Mouse (Mus musculus): ENCODE results near the gene S100a3.

S100a3 gene

DNA sequence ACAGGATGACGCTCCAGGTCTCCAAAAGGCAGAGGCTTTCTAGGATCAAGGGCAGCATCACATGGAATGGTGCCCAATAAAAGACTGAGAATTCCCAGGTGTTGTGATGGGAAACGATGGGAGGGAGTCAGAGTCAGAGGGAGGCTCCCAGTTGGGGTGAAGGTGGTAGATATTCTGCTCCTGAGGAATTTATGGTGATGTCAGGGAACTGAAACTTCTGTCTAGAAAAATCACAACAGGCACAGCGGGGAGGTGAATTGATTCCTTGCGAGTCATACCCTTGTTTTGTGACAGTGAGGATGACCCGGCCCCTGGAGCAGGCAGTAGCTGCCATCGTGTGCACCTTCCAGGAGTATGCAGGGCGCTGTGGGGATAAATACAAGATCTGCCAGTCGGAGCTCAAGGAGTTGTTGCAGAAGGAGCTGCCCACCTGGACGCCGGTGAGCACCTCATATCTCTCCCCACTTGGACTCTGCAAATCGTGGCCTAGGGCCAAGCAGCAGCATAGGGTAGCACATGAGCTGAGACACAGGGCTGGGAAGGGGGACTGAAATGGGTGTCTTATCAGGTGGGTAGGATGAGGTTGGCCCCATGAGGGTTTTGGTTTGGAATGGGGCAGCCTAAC lies 41.2 kb downstream of the S100a3 start, which contains the start of gene Gm42674:
Gene Gm42674, plus strand, starts transcription at position 419 of the 625 bp plus-strand sequence.
- DNase-seq (ENCODE audit: low spot score in 2 of 2): peak in 1 of 2 experiments; percentile 9

DNA sequence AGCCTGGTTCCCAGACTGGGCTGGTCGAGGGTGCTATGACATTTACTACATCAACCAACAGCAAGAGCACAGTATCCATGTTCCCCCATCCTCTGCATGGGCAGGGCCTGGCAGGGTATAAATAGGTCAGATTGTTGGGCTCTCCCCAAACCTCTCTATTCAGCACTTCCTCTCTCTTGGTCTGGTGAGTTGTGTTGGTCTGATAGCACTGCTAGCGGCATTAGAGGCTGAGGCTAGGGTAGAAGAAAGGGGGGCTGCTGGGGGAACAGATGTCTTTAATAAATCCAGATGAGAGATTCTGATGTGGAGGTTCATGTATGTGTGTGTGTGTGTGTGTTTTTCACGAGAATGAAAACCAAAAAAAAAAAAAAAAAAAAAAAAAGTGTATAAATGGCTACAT lies 43.2 kb downstream of the S100a3 start, which contains the start of gene S100a4:
Gene S100a4, plus strand, starts transcription at position 149 of the 400 bp plus-strand sequence.
- DNase-seq (ENCODE audit: low spot score in 2 of 2): peak in 1 of 2 experiments; percentile 9

DNA sequence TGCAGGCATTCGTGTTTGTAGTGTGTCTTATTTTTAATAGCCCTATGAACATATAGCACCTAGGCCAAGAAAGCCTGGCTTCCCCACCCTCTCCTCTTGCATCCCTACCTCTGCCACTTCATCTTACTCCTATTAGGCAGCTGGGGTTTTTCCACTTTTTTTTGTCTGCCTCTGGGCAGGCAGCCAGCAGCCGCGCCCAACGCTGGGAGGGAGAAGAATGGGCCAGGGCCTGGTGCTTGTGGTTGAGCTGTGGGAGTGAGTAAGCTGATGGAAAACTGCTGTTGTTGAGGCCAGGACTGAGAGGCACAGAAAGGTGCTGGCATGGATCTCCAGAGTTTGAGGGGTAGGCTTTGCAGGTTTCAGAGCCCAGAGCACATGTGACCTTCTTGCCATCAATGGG lies 44.0 kb downstream of the S100a3 start:
- DNase-seq (ENCODE audit: low spot score in 2 of 2): peak; percentile 92 to 96

DNA sequence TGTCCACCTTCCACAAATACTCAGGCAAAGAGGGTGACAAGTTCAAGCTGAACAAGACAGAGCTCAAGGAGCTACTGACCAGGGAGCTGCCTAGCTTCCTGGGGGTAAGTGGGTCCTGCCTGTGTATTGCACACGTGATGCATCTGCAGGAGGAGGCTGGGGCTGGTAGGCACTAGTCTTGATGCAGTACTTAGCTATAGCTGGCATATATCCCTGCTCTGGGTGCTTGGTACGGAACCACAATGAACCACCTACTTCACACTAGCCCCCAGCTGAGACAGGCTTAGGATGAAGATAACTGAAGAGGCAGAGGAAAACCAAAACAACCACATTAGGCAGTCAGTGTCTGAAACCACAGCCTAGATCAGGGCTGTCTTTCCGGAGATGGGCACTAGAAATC lies 44.7 kb downstream of the S100a3 start:
- DNase-seq (ENCODE audit: low spot score in 2 of 2): peak in 1 of 2 experiments; percentile 6

DNA sequence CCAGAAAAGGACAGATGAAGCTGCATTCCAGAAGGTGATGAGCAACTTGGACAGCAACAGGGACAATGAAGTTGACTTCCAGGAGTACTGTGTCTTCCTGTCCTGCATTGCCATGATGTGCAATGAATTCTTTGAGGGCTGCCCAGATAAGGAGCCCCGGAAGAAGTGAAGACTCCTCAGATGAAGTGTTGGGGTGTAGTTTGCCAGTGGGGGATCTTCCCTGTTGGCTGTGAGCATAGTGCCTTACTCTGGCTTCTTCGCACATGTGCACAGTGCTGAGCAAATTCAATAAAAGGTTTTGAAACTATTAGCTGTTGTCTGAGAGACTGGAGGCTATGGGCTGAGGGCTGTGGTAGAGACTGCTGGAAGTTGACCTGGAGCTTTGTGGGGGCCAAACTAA lies 45.4 kb downstream of the S100a3 start:
- peak in 1 of 2 experiments; percentile 1 for DNase-seq (ENCODE audit: low spot score in 2 of 2)

DNA sequence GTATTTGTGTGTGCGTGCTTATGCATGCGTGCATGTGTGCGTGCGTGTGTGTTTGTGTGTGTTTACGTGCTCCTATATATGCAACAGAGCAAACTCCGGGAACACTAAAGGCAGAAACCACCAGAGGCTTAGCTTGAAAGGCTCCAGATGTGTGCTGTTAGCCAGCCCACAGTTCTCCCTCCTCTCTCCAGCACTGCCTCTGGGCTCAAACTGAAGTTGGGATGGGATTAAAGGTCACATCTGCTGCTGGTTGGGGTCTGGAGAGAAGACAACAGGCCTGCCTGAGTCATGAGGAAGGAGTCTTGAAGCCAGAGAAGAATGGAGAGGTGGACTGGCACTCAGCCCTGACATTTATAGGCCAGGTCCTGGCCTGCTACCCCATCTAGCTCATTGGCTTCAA lies 45.8 kb downstream of the S100a3 start:
- DNase-seq (ENCODE audit: low spot score in 2 of 2): peak in 1 of 2 experiments; percentile 5

DNA sequence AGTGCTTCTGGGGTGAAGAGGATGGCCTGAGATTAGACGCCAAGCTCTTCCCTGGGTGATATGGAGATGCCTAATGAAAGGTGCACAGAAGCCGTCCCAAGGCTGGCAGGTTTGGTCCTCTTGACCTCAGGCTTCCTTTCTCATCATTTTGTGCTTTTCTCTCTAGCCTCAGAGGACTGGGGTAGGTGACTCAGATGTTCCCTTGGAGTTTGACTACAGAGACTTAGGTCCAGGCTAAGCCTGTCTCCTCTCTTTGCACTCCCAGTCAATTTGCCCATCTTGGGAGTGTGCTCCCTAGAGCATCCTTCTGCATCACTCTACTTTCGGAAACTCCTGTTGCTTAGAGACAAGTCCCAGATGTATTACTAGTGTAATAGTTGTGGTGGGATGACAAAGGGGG lies 47.0 kb downstream of the S100a3 start:
- DNase-seq (ENCODE audit: low spot score in 2 of 2): peak in 1 of 2 experiments; percentile 5

DNA sequence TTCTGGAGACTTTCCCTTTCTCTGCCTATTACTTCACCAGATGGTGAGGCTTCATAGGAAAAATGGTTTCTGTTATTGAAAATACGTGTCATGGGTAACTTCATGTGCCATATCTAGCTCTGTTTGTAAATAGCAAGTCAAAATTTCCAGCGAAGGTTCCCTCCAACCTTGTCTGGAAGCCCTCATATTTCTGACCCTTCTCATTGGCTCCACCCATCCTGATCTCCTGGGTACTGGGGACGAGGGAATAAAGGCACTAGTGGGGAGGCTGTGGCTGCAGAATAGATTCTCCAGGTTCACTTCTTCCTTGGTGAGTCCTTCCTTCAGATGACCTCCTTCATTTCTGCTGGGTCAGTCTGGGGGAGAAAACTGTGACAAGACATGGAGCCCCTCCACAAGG lies 47.8 kb downstream of the S100a3 start, which contains the start of gene S100a5:
Gene S100a5, plus strand, starts transcription at position 301 of the 400 bp plus-strand sequence.
- peak in 1 of 2 experiments; percentile 1 for DNase-seq (ENCODE audit: low spot score in 2 of 2)

DNA sequence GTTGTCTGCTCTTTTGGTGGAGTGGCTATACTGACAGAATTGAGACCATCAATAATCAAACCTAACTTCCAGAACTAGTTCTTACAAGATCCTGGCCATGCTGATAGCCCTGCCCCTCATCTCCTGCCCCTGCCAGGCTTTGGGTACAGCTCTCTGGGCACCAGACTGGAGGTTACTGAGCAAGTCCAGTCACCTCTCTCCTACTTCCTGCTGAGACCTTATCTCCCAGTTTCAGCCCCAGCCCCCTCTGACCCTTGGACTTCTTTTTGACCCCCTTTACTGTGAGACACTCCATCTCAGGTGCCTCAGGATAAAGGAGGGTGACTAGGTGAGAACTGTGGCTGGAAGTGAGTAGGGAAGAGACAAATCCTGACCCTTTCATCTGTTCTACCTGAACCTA lies 48.7 kb downstream of the S100a3 start:
- DNase-seq (ENCODE audit: low spot score in 2 of 2): peak; percentile 52 to 73

DNA sequence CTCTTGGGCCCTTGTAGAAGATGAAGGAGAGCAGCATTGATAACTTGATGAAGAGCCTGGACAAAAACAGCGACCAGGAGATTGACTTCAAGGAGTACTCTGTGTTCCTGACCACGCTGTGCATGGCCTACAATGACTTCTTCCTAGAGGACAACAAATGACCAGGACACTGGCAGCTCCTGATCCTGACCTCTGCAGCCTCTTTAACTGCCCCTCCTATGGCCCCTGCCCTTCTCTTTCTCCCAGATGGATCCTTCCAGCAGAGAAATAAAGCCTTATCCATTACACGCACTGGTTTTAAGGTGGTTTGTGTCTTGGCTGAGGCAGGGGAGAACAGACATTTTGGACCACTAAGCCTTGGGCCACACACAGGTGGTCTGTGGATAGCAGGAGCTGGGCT lies 51.1 kb downstream of the S100a3 start:
- no peak for DNase-seq (ENCODE audit: low spot score in 2 of 2)

DNA sequence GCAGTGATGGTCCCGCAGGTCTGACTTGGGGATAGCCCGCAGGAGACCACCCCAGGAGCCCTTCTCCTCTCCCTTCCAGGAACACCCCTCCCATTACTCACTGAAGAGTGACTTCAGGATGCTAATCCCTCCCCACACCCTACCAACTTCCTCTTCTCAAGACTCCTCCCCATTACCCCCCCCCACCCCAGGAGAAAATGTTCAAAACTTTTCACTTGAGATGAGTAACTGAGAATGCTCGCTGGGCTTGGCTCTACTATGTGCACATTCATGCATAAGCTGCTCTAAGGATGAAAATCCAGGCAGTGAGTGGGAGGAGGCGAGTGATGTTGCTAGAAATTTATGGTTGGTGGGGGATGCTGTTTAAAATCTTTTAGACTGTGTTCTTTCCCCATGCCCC lies 51.7 kb downstream of the S100a3 start:
- peak in 1 of 2 experiments; percentile 23 for DNase-seq (ENCODE audit: low spot score in 2 of 2)

DNA sequence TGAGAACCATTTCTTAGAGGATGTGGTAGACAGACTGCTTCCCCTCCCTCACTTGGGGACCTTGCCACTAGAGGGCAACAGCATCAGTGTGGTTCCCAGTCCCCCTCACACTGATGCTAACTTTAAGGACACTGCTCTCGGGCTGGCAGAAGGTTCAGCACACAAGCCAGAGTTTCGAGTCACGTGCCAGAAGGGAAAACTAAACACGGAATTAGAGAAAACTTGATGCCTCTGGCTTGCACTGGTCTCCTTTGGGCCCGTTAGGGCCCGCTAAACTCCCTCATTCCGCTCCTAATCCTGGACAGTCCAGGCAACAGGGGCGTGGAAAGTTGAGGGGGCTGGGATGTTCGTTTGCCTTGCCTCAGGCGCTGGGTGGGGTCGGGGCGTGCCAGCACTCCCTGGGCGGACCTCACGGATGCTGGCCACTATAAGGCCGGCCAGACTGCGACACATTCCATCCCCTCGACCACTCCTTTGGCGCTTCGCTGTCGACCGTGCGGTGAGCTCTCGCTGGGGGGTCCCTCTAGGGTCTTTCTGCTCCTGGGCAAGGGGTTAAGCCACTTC lies 52.4 kb downstream of the S100a3 start, which contains the start of gene S100a6:
Gene S100a6, plus strand, starts transcription at position 155 of the 564 bp plus-strand sequence.
- peak; percentile 82 to 92 for DNase-seq (ENCODE audit: low spot score in 2 of 2)

DNA sequence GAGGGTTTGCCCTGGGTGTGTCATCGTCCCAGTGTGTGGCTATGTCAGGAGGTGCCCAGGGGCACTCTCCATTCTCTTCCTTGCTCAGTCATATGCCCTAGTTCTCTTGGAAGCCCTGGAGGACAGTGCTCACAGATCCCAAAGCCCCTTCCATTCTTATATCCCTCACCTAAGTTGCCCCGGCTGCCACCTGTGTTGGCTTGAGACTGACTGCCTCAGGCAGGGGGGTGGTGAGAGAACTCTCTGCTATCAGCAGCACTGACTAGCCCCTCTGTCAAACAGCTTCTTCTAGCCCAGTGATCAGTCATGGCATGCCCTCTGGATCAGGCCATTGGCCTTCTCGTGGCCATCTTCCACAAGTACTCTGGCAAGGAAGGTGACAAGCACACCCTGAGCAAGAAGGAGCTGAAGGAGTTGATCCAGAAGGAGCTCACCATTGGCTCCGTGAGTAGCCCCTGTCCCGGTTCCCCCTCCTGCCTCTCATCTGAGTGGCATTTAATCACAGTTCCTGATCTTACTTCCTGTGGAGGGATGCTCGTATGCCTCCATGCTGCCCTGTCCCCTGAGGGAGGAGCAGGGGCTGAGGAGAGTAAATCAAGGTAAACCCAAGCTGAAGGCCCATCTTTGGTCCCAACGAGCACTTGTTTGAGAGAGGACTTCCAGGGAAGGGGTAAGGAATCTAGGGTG lies 53.2 kb downstream of the S100a3 start:
- DNase-seq (ENCODE audit: low spot score in 2 of 2): peak in 1 of 2 experiments; percentile 39

DNA sequence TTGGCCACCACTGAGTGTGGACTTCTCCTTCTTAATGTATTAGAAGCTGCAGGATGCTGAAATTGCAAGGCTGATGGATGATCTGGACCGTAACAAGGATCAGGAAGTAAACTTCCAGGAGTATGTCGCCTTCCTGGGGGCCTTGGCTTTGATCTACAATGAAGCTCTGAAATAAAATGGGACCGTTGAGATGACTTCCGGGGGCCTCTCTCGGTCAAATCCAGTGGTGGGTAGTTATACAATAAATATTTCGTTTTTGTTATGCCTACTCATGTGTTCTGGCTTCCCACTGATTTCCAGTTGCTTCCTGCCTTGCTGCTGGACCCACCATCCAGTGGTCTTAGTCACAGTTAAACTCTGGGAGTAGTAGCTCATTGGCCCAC lies 53.8 kb downstream of the S100a3 start:
- DNase-seq (ENCODE audit: low spot score in 2 of 2): no peak

DNA sequence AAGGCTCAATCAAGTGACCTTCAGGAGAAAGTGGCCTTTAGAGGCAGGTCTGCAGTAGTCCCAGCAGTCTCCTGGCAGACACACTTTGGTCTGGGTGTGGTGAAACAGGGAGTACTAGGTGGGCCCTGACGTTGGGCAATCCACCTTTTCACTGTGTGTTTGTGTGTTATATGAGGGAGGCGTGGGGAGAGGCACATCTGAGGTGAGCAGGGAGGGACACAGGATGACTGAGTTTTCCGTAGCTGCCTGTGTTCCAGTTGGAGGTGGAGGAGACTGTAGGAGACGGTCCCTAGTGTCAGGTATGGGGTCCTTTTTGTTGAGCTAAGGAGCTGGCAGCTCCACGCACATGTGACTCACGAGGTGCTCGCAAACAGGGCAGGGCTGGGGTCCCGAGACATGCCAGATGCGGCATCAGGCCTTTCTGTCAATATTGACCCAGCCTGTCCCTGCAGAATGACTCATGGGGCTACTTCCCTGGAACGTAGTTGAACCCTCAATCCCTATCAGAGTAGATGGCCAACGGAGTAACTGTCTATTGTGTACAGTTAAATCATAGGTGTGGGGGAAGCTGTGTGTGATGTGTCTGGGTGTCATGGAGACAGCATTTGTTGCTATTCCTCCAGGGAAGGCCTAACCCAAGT lies 54.4 kb downstream of the S100a3 start:
- DNase-seq (ENCODE audit: low spot score in 2 of 2): peak in 1 of 2 experiments; percentile 57

DNA sequence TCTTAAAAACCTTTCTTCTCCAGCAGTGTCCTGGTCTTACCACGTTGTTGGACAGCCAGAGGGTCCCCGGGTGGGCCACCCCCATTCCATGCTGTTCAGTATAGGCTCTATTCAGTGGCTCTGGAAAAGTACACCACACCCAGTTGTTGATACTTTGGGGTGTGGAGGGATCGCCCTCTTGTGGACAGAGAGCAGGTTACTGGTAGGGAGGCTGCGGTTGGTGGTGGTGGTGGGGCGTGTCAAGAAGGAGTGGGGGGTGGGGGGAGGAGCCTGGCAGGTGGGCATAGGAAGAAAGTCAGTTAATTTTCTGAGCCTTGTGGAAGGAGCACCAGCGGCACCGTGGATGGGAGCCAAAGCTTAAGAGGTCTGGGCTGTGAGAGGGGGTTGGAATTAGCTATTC lies 55.0 kb downstream of the S100a3 start:
- DNase-seq (ENCODE audit: low spot score in 2 of 2): peak in 1 of 2 experiments; percentile 77

DNA sequence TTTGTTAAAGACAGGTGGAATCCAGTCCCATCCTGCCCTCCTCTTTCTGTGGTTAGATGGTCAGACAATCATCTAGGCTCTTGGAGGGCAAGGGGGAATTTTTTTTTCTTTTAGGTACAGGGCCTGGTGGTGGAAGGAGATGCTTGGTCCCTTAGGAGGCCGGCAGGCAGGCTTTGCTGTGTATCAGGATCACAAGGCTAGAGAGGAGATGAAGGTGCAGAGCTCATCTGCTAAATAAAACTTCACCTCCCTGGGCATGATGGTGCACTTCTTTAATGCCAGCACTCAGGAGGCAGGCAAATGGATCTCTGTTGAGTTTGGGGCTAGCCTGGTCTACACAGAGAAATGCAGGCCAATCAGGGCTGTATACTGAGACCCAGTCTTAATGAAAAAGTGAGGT lies 55.5 kb downstream of the S100a3 start:
- DNase-seq (ENCODE audit: low spot score in 2 of 2): peak in 1 of 2 experiments; percentile 10

DNA sequence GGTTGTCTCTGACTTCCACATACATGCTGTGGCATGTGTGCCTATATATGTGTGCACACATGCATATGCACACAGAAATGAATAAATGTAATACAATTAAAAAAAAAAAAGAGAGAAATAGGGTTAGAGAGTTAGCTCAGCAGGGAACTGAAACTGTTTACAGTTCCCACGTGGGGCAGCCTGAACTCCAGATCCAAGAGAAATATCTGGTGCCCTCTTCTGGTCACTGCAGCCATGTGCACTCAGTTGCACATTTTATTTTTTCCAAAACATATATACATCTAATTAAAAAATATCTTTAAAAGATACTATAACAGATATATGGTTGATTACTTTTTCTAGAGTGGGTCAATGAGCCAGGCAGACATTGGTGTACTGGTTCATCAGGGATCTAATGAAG lies 57.2 kb downstream of the S100a3 start:
- DNase-seq (ENCODE audit: low spot score in 2 of 2): no peak

DNA sequence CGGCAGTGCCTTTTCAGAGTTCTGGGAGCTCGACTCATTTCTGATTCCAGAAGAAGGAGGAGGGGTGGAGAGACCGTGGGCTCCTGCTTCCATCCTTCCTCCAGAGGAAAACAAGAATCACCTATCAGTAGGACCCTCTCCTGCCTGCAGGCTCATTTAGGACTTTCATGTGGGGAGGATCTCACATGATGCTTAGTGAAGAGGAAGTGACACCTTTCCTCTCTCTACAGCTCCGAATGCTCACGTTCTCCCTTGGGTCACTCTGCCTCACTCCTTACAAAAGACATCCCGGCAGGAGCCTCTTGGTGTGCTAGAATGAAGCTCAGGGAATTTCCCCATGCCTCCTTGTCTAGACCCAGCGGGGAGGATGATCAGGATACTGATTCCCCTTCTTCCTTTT lies 61.2 kb downstream of the S100a3 start:
- no peak for DNase-seq (ENCODE audit: low spot score in 2 of 2)

DNA sequence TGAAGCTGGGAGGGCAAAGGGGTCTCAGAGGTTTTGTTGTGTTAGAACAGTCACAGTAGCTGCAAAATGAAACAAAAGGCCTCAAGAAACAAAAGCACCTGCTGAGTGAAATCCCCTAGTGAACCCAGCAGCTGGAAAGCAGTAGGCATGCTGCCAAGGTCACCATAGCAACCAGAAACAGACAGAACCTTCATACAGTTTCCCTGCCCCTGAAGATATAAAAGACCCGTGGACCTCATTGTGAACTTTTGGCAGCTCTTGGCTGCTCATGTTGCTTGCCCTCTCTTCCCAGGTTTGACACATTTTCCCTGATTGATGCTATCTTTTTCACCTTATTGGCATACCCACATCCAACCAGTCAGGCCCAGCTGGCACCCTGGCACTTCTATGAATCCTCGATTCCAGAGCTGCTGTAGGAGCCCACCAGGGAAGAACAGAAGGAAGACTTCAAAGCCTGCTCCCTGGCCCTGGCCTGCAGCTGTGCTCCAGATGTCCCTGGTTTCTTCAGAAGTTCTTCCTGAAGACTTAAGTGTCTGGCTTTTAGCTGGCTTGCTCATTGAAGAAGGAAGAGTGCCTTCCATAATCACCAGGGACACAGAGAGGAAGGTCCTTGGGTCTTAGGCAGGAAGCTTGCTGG lies 63.2 kb downstream of the S100a3 start:
- peak in 1 of 2 experiments; percentile 8 for DNase-seq (ENCODE audit: low spot score in 2 of 2)

DNA sequence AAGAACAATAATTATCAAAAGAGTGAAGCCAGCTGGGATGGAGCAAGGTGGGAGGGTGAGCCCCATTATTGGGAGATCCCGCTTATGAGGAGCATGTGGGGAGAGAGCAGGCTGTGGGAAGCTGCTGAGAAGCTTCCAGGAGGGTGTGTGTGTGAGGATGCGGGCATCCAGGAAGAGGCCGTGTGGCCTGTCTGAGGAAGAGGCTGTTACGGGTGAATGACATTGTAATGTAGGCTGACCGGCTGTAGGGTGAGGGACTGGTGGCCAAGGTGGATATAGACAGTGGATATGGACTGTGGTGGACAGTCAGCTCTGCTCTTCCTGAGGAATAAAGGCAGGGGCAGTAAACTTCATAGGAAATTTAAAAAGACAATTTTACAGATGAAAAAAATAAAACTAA lies 65.1 kb downstream of the S100a3 start:
- DNase-seq (ENCODE audit: low spot score in 2 of 2): no peak

All from urinary bladder, adult 18-20 months (tissue).